Mouse (Mus musculus) limb, embryonic 14.5 days (tissue): ENCODE data around the gene Hoxd8. TPM values are rescaled to one million over a fixed set of nuclear protein-coding genes. Genes with fewer than 3 reads are reported as not detected.

ENCODE experiments used
- ATAC-seq: fragments of 200-750 bp; cut with Nextera tagmentation; 2 replicates; pipeline ENCODE4 v1.8.0; 2017; ENCODE audit warnings: low read depth, moderate number of reproducible peaks, moderate TSS enrichment; ENCODE audit not compliant: low FRiP score
- DNase-seq: peaks from one replicate; pipeline ENCODE4 v3.0.0-alpha.2; 2015; ENCODE audit warnings: low spot score
- H3K27ac ChIP-seq: fragments of 300-500 bp; sonication (generic); replicated peaks from 2 replicates; pipeline ENCODE4 v1.5.1; 2014; ENCODE audit warnings: low read depth, mild to moderate bottlenecking, low read length, moderate library complexity, mixed read lengths
- H3K27me3 ChIP-seq: fragments of 300-500 bp; sonication (generic); 2 replicates; pipeline ENCODE4 v1.6.1; 2014; ENCODE audit warnings: low read length, mixed read lengths; ENCODE audit not compliant: control insufficient read depth, insufficient read depth
- H3K36me3 ChIP-seq: fragments of 300-500 bp; sonication (generic); 2 replicates; pipeline ENCODE4 v1.6.1; 2014; ENCODE audit warnings: mild to moderate bottlenecking, low read length, moderate library complexity, mixed read lengths; ENCODE audit not compliant: control insufficient read depth, insufficient read depth
- H3K4me1 ChIP-seq: fragments of 300-500 bp; sonication (generic); 2 replicates; pipeline ENCODE4 v1.6.1; 2014; ENCODE audit warnings: antibody characterized with exemption, low read length, mixed read lengths; ENCODE audit not compliant: control insufficient read depth, insufficient read depth
- H3K4me2 ChIP-seq: fragments of 300-500 bp; sonication (generic); replicated peaks from 2 replicates; pipeline ENCODE4 v1.6.1; 2014; ENCODE audit warnings: low read depth, mild to moderate bottlenecking, low read length, moderate library complexity; ENCODE audit not compliant: severe bottlenecking
- H3K4me3 ChIP-seq: fragments of 300-500 bp; sonication (generic); replicated peaks from 2 replicates; pipeline ENCODE4 v1.5.1; 2014; ENCODE audit warnings: low read length
- H3K9ac ChIP-seq: fragments of 300-500 bp; sonication (generic); 2 replicates; pipeline ENCODE4 v1.6.1; 2014; ENCODE audit warnings: mild to moderate bottlenecking, low read depth, low read length, moderate library complexity; ENCODE audit not compliant: severe bottlenecking
- H3K9me3 ChIP-seq: fragments of 300-500 bp; sonication (generic); 2 replicates; pipeline ENCODE4 v1.6.1; 2016; ENCODE audit warnings: low read length; ENCODE audit not compliant: control insufficient read depth
- POLR2A ChIP-seq: fragments of 200-500 bp; IDR thresholded peaks from 2 replicates; pipeline ENCODE4 v1.8.0; 2012; ENCODE audit warnings: inconsistent platforms, mild to moderate bottlenecking, moderate library complexity, borderline replicate concordance; ENCODE audit not compliant: insufficient read depth, insufficient read length; ENCODE audit errors: extremely low read depth
- WGBS: fragments of 180-500 bp; shearing (Covaris S2); extraction: QIAGEN DNeasy Blood & Tissue Kit; methylation state at CpG from one replicate; pipeline ENCODE4 v1.1.7; 2014; 5-methylcytosine and 5-hydroxymethylcytosine counted together
- polyA plus RNA-seq, 2 experiments: library from polyadenylated mRNA; depleted of rRNA in 1 of 2; stranded (reverse) in 1 of 2; unstranded in 1 of 2; fragments of >200 nt; fragmentation: Nextera tagmentation in 1 of 2; extraction: Ambion mirVana in 1 of 2; gene quantifications; 2 replicates each; pipeline versions ENCODE4 v1.2.1 to v1.2.3; 2012 to 2014

Gene Hoxd8
- polyA plus RNA-seq, 2 experiments, result 12.7 to 12.8 TPM

DNA sequence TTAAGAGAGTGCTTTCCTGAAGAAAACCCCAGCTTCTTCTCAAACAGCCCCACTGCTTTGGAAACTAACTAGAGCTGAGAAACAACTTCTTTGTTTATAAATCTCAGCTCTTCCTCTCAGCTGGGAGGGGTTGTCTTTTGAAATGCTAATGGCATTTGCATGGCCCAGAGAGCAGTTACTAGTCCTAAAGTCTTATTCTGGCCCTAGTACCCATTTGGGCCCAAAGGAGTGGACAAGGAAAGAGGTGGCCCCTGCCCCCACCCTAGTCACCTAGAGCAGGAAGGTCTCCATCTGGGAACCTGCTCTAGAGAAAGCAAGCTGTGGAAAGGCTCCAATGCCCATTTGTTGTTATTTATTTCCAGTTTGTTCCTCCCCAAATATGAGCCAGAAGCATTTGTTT is 26.6 kb downstream of the Hoxd8 start:
- Histone ChIP-seq H3K9ac (no peak overlapping the region), H3K9me3 (no peaks in the 10 kb centered on the region), H3K4me3 (no peak overlapping the region), H3K4me1 (peaks cover 15% of the 10 kb centered on the region), H3K36me3 (no peaks in the 10 kb centered on the region), H3K27me3 (peaks cover 97% of the 10 kb centered on the region), H3K27ac (no peak overlapping the region), H3K4me2 (no peak overlapping the region)
- no peak for ATAC-seq
- DNase-seq, result no peak
- no peak for TF ChIP-seq POLR2A

DNA sequence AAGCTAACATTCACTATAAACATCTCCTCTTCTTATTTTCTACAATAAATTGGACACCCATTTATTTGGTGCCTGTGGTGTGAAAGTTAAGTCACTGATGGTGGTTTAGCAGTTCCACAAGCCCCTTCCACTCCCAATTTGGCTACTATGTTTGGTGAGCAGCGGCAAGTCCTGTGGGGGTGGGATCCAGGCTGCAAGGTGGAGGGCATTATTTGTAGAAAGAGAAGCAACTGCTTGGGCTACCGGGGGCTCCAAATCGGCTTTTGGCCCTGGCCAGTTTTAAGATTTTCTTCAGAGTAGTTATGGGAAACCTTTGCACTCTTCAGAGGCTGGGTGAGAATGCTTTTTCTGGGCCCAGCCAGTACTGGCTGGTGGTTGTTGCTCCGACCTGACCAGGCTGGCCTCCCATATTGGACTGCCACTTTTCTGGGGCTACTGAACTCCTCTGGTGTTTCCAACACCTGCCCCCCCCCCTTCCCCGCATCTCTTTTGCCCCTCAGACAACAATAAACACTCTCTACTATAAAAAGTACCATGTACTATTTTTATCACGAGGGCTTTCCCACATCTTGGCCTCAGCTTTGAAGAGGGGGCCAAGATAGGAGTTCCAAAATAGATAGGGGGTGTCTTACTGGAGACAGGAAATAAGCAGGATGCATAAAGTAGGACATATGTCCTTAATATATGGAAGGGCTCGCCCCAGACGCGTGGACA is 27.5 kb downstream of the Hoxd8 start:
- peaks cover 95% of the 10 kb centered on the region for H3K27me3 ChIP-seq
- TF ChIP-seq POLR2A, result no peak
- H3K36me3 ChIP-seq, result no peaks in the 10 kb centered on the region
- H3K4me1 ChIP-seq, result peaks cover 15% of the 10 kb centered on the region
- no peak overlapping the region for H3K9ac ChIP-seq
- no peak overlapping the region for H3K27ac ChIP-seq
- 16% methylated on average over 9 of the region's 9 CpGs for WGBS
- DNase-seq (no peak), ATAC-seq (no peak)
- H3K4me3 ChIP-seq, result no peak overlapping the region
- H3K9me3 ChIP-seq, result no peaks in the 10 kb centered on the region
- H3K4me2 ChIP-seq, result no peak overlapping the region

DNA sequence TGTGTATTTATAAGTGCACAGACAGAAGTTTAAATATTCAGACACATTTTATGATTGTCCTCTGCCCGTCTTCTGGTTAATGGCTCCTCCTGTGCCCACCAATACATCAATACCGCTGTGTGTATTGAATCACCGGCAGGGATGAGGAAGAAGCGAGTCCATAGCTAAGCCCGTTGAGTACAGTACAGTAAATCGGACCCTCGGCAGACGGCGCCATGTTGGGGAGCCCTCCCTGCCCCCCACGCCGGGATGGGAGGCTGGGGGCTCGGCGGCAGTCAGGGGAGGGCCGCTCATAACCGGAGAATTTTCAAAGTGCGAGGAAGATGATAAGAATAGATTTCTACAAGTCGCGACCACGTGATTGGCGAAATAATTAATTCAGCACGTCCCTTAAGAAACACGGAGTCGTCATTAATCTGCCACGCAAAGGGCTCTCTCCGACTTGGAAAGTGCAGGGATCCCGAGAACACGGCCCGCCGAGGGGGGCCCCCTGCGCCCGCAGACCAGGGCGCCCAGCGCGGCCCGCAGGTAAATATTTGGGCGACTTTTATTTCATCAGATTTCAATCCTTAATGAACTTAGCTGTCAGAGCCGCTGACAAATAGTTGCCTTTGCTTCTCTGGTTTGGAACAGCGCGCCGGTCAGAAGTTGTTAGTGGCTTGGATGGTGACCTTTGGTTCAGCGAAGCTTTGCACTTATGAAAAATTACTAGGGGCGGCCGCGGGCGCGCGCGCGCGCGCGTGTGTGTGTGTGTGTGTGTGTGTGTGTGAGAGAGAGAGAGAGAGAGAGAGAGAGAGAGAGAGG is 28.3 kb downstream of the Hoxd8 start:
- peak overlapping the region; percentile 28 for H3K4me2 ChIP-seq
- no peaks in the 10 kb centered on the region for H3K9me3 ChIP-seq
- H3K27ac ChIP-seq, result no peak overlapping the region
- DNase-seq (no peak), ATAC-seq (no peak)
- WGBS, result 4% methylated on average over 48 of the region's 52 CpGs
- H3K9ac ChIP-seq, result no peak overlapping the region
- no peaks in the 10 kb centered on the region for H3K36me3 ChIP-seq
- H3K4me1 ChIP-seq, result peaks cover 11% of the 10 kb centered on the region; the same call in 1 of the 2 replicates
- TF ChIP-seq POLR2A, result no peak
- peak overlapping the region; percentile 21 for H3K4me3 ChIP-seq
- H3K27me3 ChIP-seq, result peaks cover 95% of the 10 kb centered on the region

DNA sequence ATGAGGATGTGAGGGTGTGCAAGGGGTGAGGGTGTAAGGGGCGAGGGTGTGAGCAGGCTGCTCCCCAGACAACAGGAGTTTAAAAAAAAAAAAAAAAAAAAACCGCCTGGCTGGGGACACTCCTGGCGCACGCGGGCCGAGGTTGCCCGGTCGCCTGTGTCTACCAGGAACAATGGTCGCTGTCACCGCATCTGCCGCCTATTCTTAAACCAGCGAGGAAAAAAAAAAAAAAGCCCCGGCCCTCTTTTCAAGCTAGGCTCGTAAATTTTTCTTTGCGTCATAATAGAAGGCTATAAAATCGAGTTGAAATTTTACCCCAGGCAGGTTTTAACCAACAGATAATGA is 28.9 kb downstream of the Hoxd8 start:
- Histone ChIP-seq H3K36me3 (no peaks in the 10 kb centered on the region), H3K27ac (no peak overlapping the region), H3K4me2 (peak overlapping the region; percentile 28), H3K4me1 (peaks cover 12% of the 10 kb centered on the region; the same call in 1 of the 2 replicates), H3K9ac (no peak overlapping the region), H3K9me3 (no peaks in the 10 kb centered on the region), H3K27me3 (peaks cover 95% of the 10 kb centered on the region), H3K4me3 (peak overlapping the region; percentile 21; the same call in 1 of the 2 replicates)
- DNase-seq (no peak), ATAC-seq (no peak)
- TF ChIP-seq POLR2A, result no peak
- 3% methylated on average over 16 of the region's 16 CpGs for WGBS

DNA sequence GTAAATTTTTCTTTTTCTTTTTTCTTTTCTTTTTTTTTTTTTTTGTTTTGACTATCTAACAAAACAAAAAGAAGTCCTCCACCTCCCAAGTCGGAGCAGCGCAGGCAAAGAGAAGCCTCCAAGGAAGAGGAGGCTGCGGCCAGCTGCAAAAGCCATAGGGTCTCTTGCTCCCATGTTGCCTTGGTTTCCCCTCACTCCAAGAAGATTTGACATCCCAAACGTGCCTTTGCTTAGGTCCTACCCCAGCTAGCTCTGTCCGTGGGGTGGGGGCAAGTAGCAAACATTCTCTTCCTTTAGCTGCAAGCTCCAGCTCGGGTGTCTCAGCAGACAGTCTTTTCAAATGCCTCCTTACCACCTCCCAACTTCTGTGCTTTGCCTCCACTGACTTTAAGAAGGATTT is 29.4 kb downstream of the Hoxd8 start:
- ATAC-seq (no peak), DNase-seq (no peak)
- H3K4me2 ChIP-seq, result no peak overlapping the region
- no peak overlapping the region for H3K27ac ChIP-seq
- H3K9ac ChIP-seq, result no peak overlapping the region
- no peak for TF ChIP-seq POLR2A
- no peaks in the 10 kb centered on the region for H3K36me3 ChIP-seq
- WGBS, result 14% methylated on average over 6 of the region's 6 CpGs
- peaks cover 96% of the 10 kb centered on the region for H3K27me3 ChIP-seq
- peaks cover 12% of the 10 kb centered on the region; the same call in 1 of the 2 replicates for H3K4me1 ChIP-seq
- H3K4me3 ChIP-seq, result no peak overlapping the region
- H3K9me3 ChIP-seq, result no peaks in the 10 kb centered on the region
